Mouse (Mus musculus) CH12F3 (cell line): ENCODE measurements around the gene Hspa12b.

ENCODE experiments used
- in situ Hi-C: fragments of 300-500 bp; cut with MboI; formaldehyde crosslinking; loops from 2 replicates; pipeline ENCODE4 v1.14.3; 2020; ENCODE audit warnings: low sequenced_read_pairs

Gene Hspa12b

GRCm38 (mm10) chr2:131128211-131128610 is 1.1 kb downstream of the Hspa12b start:
- in situ Hi-C loops, result no loop called here

- in situ Hi-C loops, result no loop called here
Measured at GRCm38 (mm10) chr2:131128636-131129157, 1.6 kb downstream of the Hspa12b start.

GRCm38 (mm10) chr2:131129836-131130235 is 2.8 kb downstream of the Hspa12b start:
- in situ Hi-C loops, result no loop called here

GRCm38 (mm10) chr2:131130849-131131248 is 3.8 kb downstream of the Hspa12b start:
- in situ Hi-C loops, result no loop called here

GRCm38 (mm10) chr2:131132111-131132888 is 5.2 kb downstream of the Hspa12b start:
- in situ Hi-C loops, result no loop called here

- in situ Hi-C loops, result no loop called here
Measured at GRCm38 (mm10) chr2:131132930-131133547, 6.0 kb downstream of the Hspa12b start, which contains the start of gene Gm11037. Gene Gm11037 (plus strand): TSS chr2:131133497.

GRCm38 (mm10) chr2:131134381-131134780 is 7.3 kb downstream of the Hspa12b start:
- in situ Hi-C loops, result no loop called here

- in situ Hi-C loops, result no loop called here
Measured at GRCm38 (mm10) chr2:131134826-131135400, 7.8 kb downstream of the Hspa12b start.

GRCm38 (mm10) chr2:131135521-131136139 is 8.6 kb downstream of the Hspa12b start:
- in situ Hi-C loops, result no loop called here

- in situ Hi-C loops, result no loop called here
Measured at GRCm38 (mm10) chr2:131138296-131138695, 11.2 kb downstream of the Hspa12b start.

- in situ Hi-C loops, result no loop called here
Measured at GRCm38 (mm10) chr2:131138760-131139159, 11.7 kb downstream of the Hspa12b start.

- in situ Hi-C loops, result no loop called here
Measured at GRCm38 (mm10) chr2:131139287-131139686, 12.2 kb downstream of the Hspa12b start.

- in situ Hi-C loops, result no loop called here
Measured at GRCm38 (mm10) chr2:131139886-131140532, 12.9 kb downstream of the Hspa12b start.

- in situ Hi-C loops, result no loop called here
Measured at GRCm38 (mm10) chr2:131140533-131140905, 13.4 kb downstream of the Hspa12b start.

- in situ Hi-C loops, result no loop called here
Measured at GRCm38 (mm10) chr2:131141336-131141986, 14.4 kb downstream of the Hspa12b start.

GRCm38 (mm10) chr2:131142592-131142991 is 15.5 kb downstream of the Hspa12b start:
- in situ Hi-C loops, result no loop called here

- in situ Hi-C loops, result no loop called here
Measured at GRCm38 (mm10) chr2:131143007-131143780, 16.1 kb downstream of the Hspa12b start.

GRCm38 (mm10) chr2:131145121-131145520 is 18.0 kb downstream of the Hspa12b start:
- in situ Hi-C loops, result no loop called here

GRCm38 (mm10) chr2:131145536-131145935 is 18.5 kb downstream of the Hspa12b start:
- in situ Hi-C loops, result no loop called here
